In the genomic region with DNA sequence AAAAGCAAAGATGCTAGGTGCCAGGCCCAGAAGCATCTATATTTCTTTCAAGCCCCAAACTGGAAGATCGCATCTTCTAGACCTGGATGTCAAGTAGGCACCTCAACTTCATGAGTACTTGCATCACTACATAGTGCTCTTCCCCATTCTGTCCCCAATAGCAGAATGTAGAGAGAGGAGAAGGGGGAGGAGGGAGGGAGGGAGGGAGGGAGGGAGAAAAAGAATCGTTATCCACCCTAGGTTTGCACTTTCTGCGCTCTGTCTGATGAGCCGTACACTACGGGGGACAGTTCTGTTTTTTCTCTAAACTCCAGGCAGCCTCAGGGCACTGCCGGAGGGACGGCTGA, we compare ENCODE assay signal across 8 mouse cellular contexts. TPM values are rescaled to one million over a fixed set of nuclear protein-coding genes. Genes with fewer than 3 reads are reported as not detected.
A peak's percentile ranks its signal among the peaks of the same experiment; 100 is the strongest.
DNase-seq lines count a peak whose midpoint lies in the region; ATAC-seq lines count a peak whose summit lies in the region.

Fktn (plus strand) TSS at position 295 of the 347 bp plus-strand sequence.

- no peaks in the 10 kb centered on the region for H3K27me3 ChIP-seq in heart, embryonic 10.5 days (ENCODE audit: insufficient read depth, poor library complexity, severe bottlenecking)
- no peaks in the 10 kb centered on the region for H3K27me3 ChIP-seq in midbrain, embryonic 15.5 days (replicated peaks)

- ATAC-seq in activated CD4-positive, CD25-positive, alpha-beta regulatory T cell, adult 4 months, result peak; percentile 32
- ATAC-seq in midbrain, embryonic 15.5 days (replicated peaks), result peak; percentile 90

- peak within 1 kb of the TSS; percentile 92 for H3K4me3 ChIP-seq in heart, embryonic 10.5 days
- peak within 1 kb of the TSS; percentile 75 for H3K4me3 ChIP-seq in midbrain, embryonic 15.5 days

- 3% methylated on average over 7 of the region's 7 CpGs for WGBS in heart, embryonic 10.5 days
- 7% methylated on average over 7 of the region's 7 CpGs for WGBS in midbrain, embryonic 15.5 days

- H3K27ac ChIP-seq in heart, embryonic 10.5 days, result peak within 1 kb of the TSS; percentile 95
- peak within 1 kb of the TSS; percentile 89 for H3K27ac ChIP-seq in midbrain, embryonic 15.5 days

- no peaks in the 10 kb centered on the region for H3K9me3 ChIP-seq in heart, embryonic 10.5 days
- no peaks in the 10 kb centered on the region for H3K9me3 ChIP-seq in midbrain, embryonic 15.5 days

- no peaks in the 10 kb centered on the region for H3K36me3 ChIP-seq in heart, embryonic 10.5 days
- H3K36me3 ChIP-seq in midbrain, embryonic 15.5 days (replicated peaks), result 0 out of 2 replicates have a peak, but pooled peaks cover 2% of the 10 kb centered on the region

- no peak for DNase-seq in frontal cortex, adult 2 months (ENCODE audit: extremely low spot score in 1 of 2, low spot score in 1 of 2)
- no peak for DNase-seq in frontal cortex, postnatal 10 days (ENCODE audit: low spot score in 2 of 2)
- no peak for DNase-seq in heart, embryonic 10.5 days (ENCODE audit: low spot score)
- DNase-seq in layer of hippocampus, postnatal 36 days, result no peak
- no peak for DNase-seq in right cerebral cortex, postnatal 14 days
- no peak for DNase-seq in right cerebral cortex, postnatal 36 days (ENCODE audit: low spot score in 2 of 2)

- peak within 1 kb of the TSS; percentile 81 for H3K9ac ChIP-seq in midbrain, embryonic 15.5 days

- H3K4me2 ChIP-seq in midbrain, embryonic 15.5 days, result peak within 1 kb of the TSS; percentile 71

- H3K4me1 ChIP-seq in heart, embryonic 10.5 days, result peaks cover 9% of the 10 kb centered on the region; the same call in 1 of the 2 replicates
- peaks cover 10% of the 10 kb centered on the region for H3K4me1 ChIP-seq in midbrain, embryonic 15.5 days

RNA-seq across cellular contexts. Expression of gene Fktn, which starts in this region (rescaled TPM):
- 20.7 and 20.9 TPM in 2 replicates for polyA plus RNA-seq in frontal cortex, adult 2 months (2012; rRNA removed)
- polyA plus RNA-seq in activated CD4-positive, CD25-positive, alpha-beta regulatory T cell, adult 4 months (2017; shearing (Covaris generic)), result 1 to 10 TPM; 2.3 to 3.2 TPM
- 14.5 and 20.7 TPM in 2 replicates for polyA plus RNA-seq in heart, embryonic 10.5 days (2016; fragmentation: Nextera tagmentation; extraction: Ambion mirVana)
- 10 to 100 TPM; 32.9 to 33.4 TPM for total RNA-seq in layer of hippocampus, postnatal 36 days (2021)
- polyA plus RNA-seq in midbrain, embryonic 15.5 days (2015; fragmentation: Nextera tagmentation; extraction: Ambion mirVana), result 21.5 and 23.9 TPM in 2 replicates
